Mouse (Mus musculus) midbrain, postnatal 0 days (tissue): ENCODE measurements at regions not wholly inside any gene's neighbourhood (a gene's known extent, or its start where the extent isn't known, plus 50 kb on each side); places are given as distances from the start of the nearest gene placed in this dataset.

Source experiments
- ATAC-seq: fragments of 200-750 bp; cut with Nextera tagmentation; 2 replicates; pipeline ENCODE4 v1.8.0; 2017; ENCODE audit warnings: moderate number of reproducible peaks, mild to moderate bottlenecking, moderate TSS enrichment, moderate library complexity; ENCODE audit not compliant: low FRiP score
- DNase-seq: peaks from one replicate; pipeline ENCODE4 v3.0.0-alpha.2; 2015; ENCODE audit warnings: low spot score
- H3K27ac ChIP-seq: fragments of 300-500 bp; sonication (generic); 2 replicates; pipeline ENCODE4 v1.5.1; 2014; ENCODE audit warnings: low read depth, mild to moderate bottlenecking, low read length, mixed read lengths
- H3K27me3 ChIP-seq: fragments of 300-500 bp; sonication (generic); 2 replicates; pipeline ENCODE4 v1.6.1; 2014; ENCODE audit warnings: low read length, control low read depth, mixed read lengths; ENCODE audit not compliant: insufficient read depth
- H3K36me3 ChIP-seq: fragments of 300-500 bp; sonication (generic); 2 replicates; pipeline ENCODE4 v1.6.1; 2014; ENCODE audit warnings: low read length, control low read depth, mixed read lengths; ENCODE audit not compliant: insufficient read depth
- H3K4me1 ChIP-seq: fragments of 300-500 bp; sonication (generic); 2 replicates; pipeline ENCODE4 v1.6.1; 2014; ENCODE audit warnings: mild to moderate bottlenecking, control low read depth, antibody characterized with exemption, low read length, mixed read lengths; ENCODE audit not compliant: insufficient read depth
- H3K4me2 ChIP-seq: fragments of 300-500 bp; sonication (generic); 2 replicates; pipeline ENCODE4 v1.6.1; 2014; ENCODE audit warnings: low read depth, mild to moderate bottlenecking, low read length, mixed read lengths; ENCODE audit not compliant: poor library complexity, severe bottlenecking
- H3K4me3 ChIP-seq: fragments of 300-500 bp; sonication (generic); 2 replicates; pipeline ENCODE4 v1.5.1; 2014; ENCODE audit warnings: low read depth, mild to moderate bottlenecking, low read length, moderate library complexity
- H3K9ac ChIP-seq: fragments of 300-500 bp; sonication (generic); replicated peaks from 2 replicates; pipeline ENCODE4 v1.6.1; 2014; ENCODE audit warnings: mild to moderate bottlenecking, low read length, moderate library complexity, mixed read lengths; ENCODE audit not compliant: poor library complexity, severe bottlenecking
- H3K9me3 ChIP-seq: fragments of 300-500 bp; sonication (generic); 2 replicates; pipeline ENCODE4 v1.6.1; 2016; ENCODE audit warnings: low read length, control low read depth
- CTCF ChIP-seq: IDR thresholded peaks from 2 replicates; pipeline ENCODE4 v1.5.1; 2016; ENCODE audit warnings: antibody characterized with exemption, mild to moderate bottlenecking
- WGBS: fragments of 180-500 bp; shearing (Covaris S2); extraction: QIAGEN DNeasy Blood & Tissue Kit; methylation state at CpG from one replicate; pipeline ENCODE4 v1.1.7; 2014; 5-methylcytosine and 5-hydroxymethylcytosine counted together

GRCm38 (mm10) chr7:88185120-88185796 lies 92.6 kb upstream of the Ctsc start:
- H3K4me1 ChIP-seq: no peaks in the 10 kb centered on the region

GRCm38 (mm10) chr7:88187555-88187954 lies 90.3 kb upstream of the Ctsc start:
- Histone ChIP-seq H3K4me3 (no peak overlapping the region), H3K9ac (no peak overlapping the region), H3K27ac (no peak overlapping the region), H3K4me2 (no peak overlapping the region), H3K36me3 (no peaks in the 10 kb centered on the region), H3K9me3 (no peaks in the 10 kb centered on the region), H3K27me3 (no peaks in the 10 kb centered on the region), H3K4me1 (no peaks in the 10 kb centered on the region)
- 77% methylated on average over 2 of the region's 2 CpGs for WGBS
- DNase-seq (no peak), ATAC-seq (no peak)
- TF ChIP-seq CTCF: no peak

More at GRCm38 (mm10) chr7:88185120-88185796, 92.6 kb upstream of the Ctsc start:
- Histone ChIP-seq H3K9ac (no peak overlapping the region), H3K9me3 (no peaks in the 10 kb centered on the region), H3K27me3 (no peaks in the 10 kb centered on the region), H3K4me3 (no peak overlapping the region), H3K4me2 (no peak overlapping the region), H3K27ac (no peak overlapping the region), H3K36me3 (no peaks in the 10 kb centered on the region)
- WGBS: 60% methylated on average over 6 of the region's 6 CpGs
- no peak for TF ChIP-seq CTCF
- DNase-seq: no peak
- no peak for ATAC-seq

GRCm38 (mm10) chr7:88192771-88193170 lies 85.1 kb upstream of the Ctsc start:
- TF ChIP-seq CTCF: no peak
- no peaks in the 10 kb centered on the region for H3K27me3 ChIP-seq
- no peaks in the 10 kb centered on the region for H3K9me3 ChIP-seq
- 90% methylated on average over 2 of the region's 2 CpGs for WGBS
- no peak overlapping the region for H3K4me2 ChIP-seq
- H3K4me3 ChIP-seq: no peak overlapping the region
- H3K36me3 ChIP-seq: no peaks in the 10 kb centered on the region
- no peaks in the 10 kb centered on the region for H3K4me1 ChIP-seq
- DNase-seq (no peak), ATAC-seq (no peak)
- no peak overlapping the region for H3K9ac ChIP-seq
- no peak overlapping the region for H3K27ac ChIP-seq

GRCm38 (mm10) chr7:88199043-88199442 lies 78.8 kb upstream of the Ctsc start:
- H3K9me3 ChIP-seq: no peaks in the 10 kb centered on the region
- H3K9ac ChIP-seq: no peak overlapping the region
- H3K4me3 ChIP-seq: no peak overlapping the region
- no peak overlapping the region for H3K27ac ChIP-seq
- no peak overlapping the region for H3K4me2 ChIP-seq
- TF ChIP-seq CTCF: no peak
- 47% methylated on average over 4 of the region's 4 CpGs for WGBS
- no peaks in the 10 kb centered on the region for H3K36me3 ChIP-seq
- ATAC-seq (no peak), DNase-seq (no peak)
- H3K4me1 ChIP-seq: no peaks in the 10 kb centered on the region
- H3K27me3 ChIP-seq: no peaks in the 10 kb centered on the region

GRCm38 (mm10) chr7:88199929-88200538 lies 77.9 kb upstream of the Ctsc start:
- DNase-seq (no peak), ATAC-seq (no peak)
- H3K4me1 ChIP-seq: no peaks in the 10 kb centered on the region
- H3K4me3 ChIP-seq: no peak overlapping the region
- H3K9me3 ChIP-seq: no peaks in the 10 kb centered on the region
- no peaks in the 10 kb centered on the region for H3K36me3 ChIP-seq
- TF ChIP-seq CTCF: no peak
- no peak overlapping the region for H3K4me2 ChIP-seq
- 82% methylated on average over 5 of the region's 5 CpGs for WGBS
- H3K9ac ChIP-seq: no peak overlapping the region
- no peaks in the 10 kb centered on the region for H3K27me3 ChIP-seq
- no peak overlapping the region for H3K27ac ChIP-seq

DNA sequence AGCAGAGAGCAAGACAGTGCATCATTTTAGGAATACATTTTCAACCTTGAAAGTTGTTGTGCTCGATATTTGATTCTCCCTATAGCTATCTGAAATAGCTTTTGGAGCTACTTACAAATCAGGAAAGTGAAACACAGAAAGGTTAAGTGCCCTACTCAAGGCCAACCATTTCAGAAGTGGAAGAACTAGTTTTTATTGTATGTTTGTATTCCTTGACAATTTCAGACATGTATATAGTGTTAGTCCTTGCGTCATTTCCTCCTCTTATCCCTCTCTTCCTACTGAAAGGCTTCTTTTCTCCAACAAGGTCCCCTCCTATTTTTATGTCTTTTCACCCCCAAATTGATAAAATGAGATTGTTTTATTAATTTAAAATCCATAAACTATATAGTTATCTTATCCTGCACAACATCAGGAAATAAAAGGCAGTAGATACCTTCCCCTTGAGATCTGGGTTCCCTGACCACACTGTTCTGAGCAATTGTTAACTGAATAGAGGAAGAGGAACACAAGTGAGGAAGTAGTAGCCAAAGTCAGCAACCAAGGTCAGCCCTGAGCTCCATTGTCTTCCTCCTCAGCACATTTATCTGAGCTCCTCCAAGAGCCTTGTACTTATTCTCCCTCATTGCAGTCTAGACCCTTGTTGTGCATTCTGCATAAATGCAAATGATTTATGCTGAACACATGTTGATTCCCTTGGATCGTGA lies 76.1 kb upstream of the Ctsc start:
- DNase-seq (no peak), ATAC-seq (no peak)
- H3K27ac ChIP-seq: no peak overlapping the region
- H3K9me3 ChIP-seq: no peaks in the 10 kb centered on the region
- 0 out of 2 replicates have a peak, but pooled peaks cover under 1% of the 10 kb centered on the region for H3K4me1 ChIP-seq
- 87% methylated on average over 3 of the region's 3 CpGs for WGBS
- no peak for TF ChIP-seq CTCF
- no peak overlapping the region for H3K4me3 ChIP-seq
- H3K27me3 ChIP-seq: no peaks in the 10 kb centered on the region
- H3K4me2 ChIP-seq: no peak overlapping the region
- no peak overlapping the region for H3K9ac ChIP-seq
- no peaks in the 10 kb centered on the region for H3K36me3 ChIP-seq
